Comparison of ENCODE assay signal across 16 mouse cellular contexts in the genomic region with DNA sequence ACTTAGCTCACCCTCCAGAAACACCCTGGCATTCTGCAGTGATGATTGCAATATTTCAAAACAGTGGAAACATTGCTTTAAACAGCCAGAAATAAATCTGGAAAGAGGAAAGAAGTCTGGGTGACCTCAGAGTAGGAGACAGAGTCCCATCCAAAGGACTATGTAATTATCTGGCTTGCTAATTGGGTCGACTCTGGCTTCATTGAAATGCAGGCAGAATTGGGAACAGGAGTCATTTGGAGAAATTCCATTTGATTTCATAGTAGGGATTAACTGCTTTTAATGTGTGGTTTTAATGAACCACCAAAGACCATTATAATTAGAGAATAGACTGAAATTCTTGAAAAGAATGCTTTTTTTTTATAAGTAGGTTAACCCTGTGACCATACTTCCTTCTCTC.
"Had no signal": no experiment of that assay in that cellular context is flagged by ENCODE, and none has a peak within 500 bp of the region (broad histone marks: within the 10 kb centered on the region; RNA-seq: fewer than 3 reads in every experiment).

No protein-coding gene starts in this region.

- H3K4me3 ChIP-seq: lung, embryonic 15.5 days; megakaryocyte, embryonic 14.5 days; midbrain, embryonic 13.5 days; midbrain, embryonic 15.5 days; neural tube, embryonic 12.5 days had no signal

- H3K36me3 ChIP-seq: lung, embryonic 15.5 days had no signal

- DNase-seq: lung, adult 2 months; right cerebral cortex, postnatal 25 days; right cerebral cortex, postnatal 4 days; spleen, adult 18-20 months; thymus, adult 18-20 months; thymus, postnatal 14 days; thymus, postnatal 36 days had no signal

- H3K4me2 ChIP-seq: lung, embryonic 15.5 days; midbrain, embryonic 11.5 days; midbrain, embryonic 13.5 days; midbrain, embryonic 15.5 days; neural tube, embryonic 12.5 days had no signal

- H3K4me1 ChIP-seq: lung, embryonic 15.5 days; midbrain, embryonic 15.5 days; neural tube, embryonic 12.5 days had no signal

- H3K9me3 ChIP-seq: lung, embryonic 15.5 days; megakaryocyte, embryonic 14.5 days; midbrain, embryonic 13.5 days; midbrain, embryonic 15.5 days had no signal

- ATAC-seq: lung, postnatal 0 days; midbrain, embryonic 13.5 days; midbrain, embryonic 15.5 days had no signal

- H3K9ac ChIP-seq: liver, embryonic 14.5 days; lung, embryonic 15.5 days; midbrain, embryonic 13.5 days; midbrain, embryonic 15.5 days; neural tube, embryonic 12.5 days had no signal

- H3K27me3 ChIP-seq: lung, embryonic 15.5 days; megakaryocyte, embryonic 14.5 days; midbrain, embryonic 13.5 days; midbrain, embryonic 15.5 days; neural tube, embryonic 12.5 days had no signal

- H3K27ac ChIP-seq: liver, embryonic 14.5 days; lung, embryonic 15.5 days; macrophage; midbrain, embryonic 13.5 days; midbrain, embryonic 15.5 days; neural tube, embryonic 12.5 days had no signal
